Mouse (Mus musculus) mouse embryonic stem cell (cell line): ENCODE data around the gene Ddi1.
"Not testable (repeated sequence)": the region's sequence is repeated elsewhere in the genome, so short reads cannot be mapped to it uniquely, and the experiment has no call there.

Experiments
- in situ Hi-C, 2 experiments: fragments of 300-500 bp; cut with MboI; formaldehyde crosslinking; loops; 1 replicate in 1 of 2; 3 replicates in 1 of 2; pipeline ENCODE4 v1.14.3; 2019 to 2020; ENCODE audit warnings: low sequenced_read_pairs in 2 of 2, low pct_unique_long_range_greater_than_20kb in 1 of 2, mixed read lengths in 1 of 2; ENCODE audit not compliant: unreplicated experiment in 1 of 2

Ddi1 gene

GRCm38 (mm10) chr9:6269796-6270280 is at the start of gene Ddi1:
TSS of gene Ddi1 (minus strand) at chr9:6269846.
- in situ Hi-C loops: no loop called here

GRCm38 (mm10) chr9:6317114-6317513 is 47.5 kb upstream of the Ddi1 start:
- in situ Hi-C loops: no loop called here

- in situ Hi-C loops: no loop called here
Observed at GRCm38 (mm10) chr9:6305847-6306246, 36.2 kb upstream of the Ddi1 start.

GRCm38 (mm10) chr9:6304590-6304989 is 34.9 kb upstream of the Ddi1 start:
- in situ Hi-C loops: no loop called here

GRCm38 (mm10) chr9:6302050-6302449 is 32.4 kb upstream of the Ddi1 start:
- in situ Hi-C loops: no loop called here

- in situ Hi-C loops: no loop called here
Observed at GRCm38 (mm10) chr9:6298547-6298946, 28.9 kb upstream of the Ddi1 start.

- in situ Hi-C loops: no loop called here
Observed at GRCm38 (mm10) chr9:6289211-6289696, 19.6 kb upstream of the Ddi1 start.

- in situ Hi-C loops: no loop called here
Observed at GRCm38 (mm10) chr9:6286770-6287169, 17.1 kb upstream of the Ddi1 start.

GRCm38 (mm10) chr9:6277526-6277925 is 7.9 kb upstream of the Ddi1 start:
- in situ Hi-C loops: no loop called here

GRCm38 (mm10) chr9:6276395-6276794 is 6.7 kb upstream of the Ddi1 start:
- in situ Hi-C loops: no loop called here

GRCm38 (mm10) chr9:6264820-6265219 is 4.8 kb downstream of the Ddi1 start:
- in situ Hi-C loops: no loop called here

GRCm38 (mm10) chr9:6257072-6257471 is 12.6 kb downstream of the Ddi1 start:
- in situ Hi-C loops: no loop called here

- in situ Hi-C loops: no loop called here
Observed at GRCm38 (mm10) chr9:6251990-6252389, 17.7 kb downstream of the Ddi1 start.

GRCm38 (mm10) chr9:6250320-6250719 is 19.3 kb downstream of the Ddi1 start:
- in situ Hi-C loops: no loop called here

- in situ Hi-C loops: not testable (repeated sequence)
Observed at GRCm38 (mm10) chr9:6235982-6236381, 33.7 kb downstream of the Ddi1 start.

- in situ Hi-C loops: no loop called here
Observed at GRCm38 (mm10) chr9:6217505-6217904, 52.1 kb downstream of the Ddi1 start.

- in situ Hi-C loops: no loop called here
Observed at GRCm38 (mm10) chr9:6212862-6213261, 56.8 kb downstream of the Ddi1 start.
